Mouse (Mus musculus) testis, adult 2 months (tissue): ENCODE measurements around the gene Hnrnpa2b1. TPM values are rescaled to one million over a fixed set of nuclear protein-coding genes. Genes with fewer than 3 reads are reported as not detected.

Source experiments
- H3K27ac ChIP-seq: fragments of 200-500 bp; 2 replicates; pipeline ENCODE4 v1.5.1; 2012; ENCODE audit warnings: low read depth, low read length; ENCODE audit not compliant: control insufficient read depth, insufficient read depth
- H3K27me3 ChIP-seq: fragments of 200-500 bp; 2 replicates; pipeline ENCODE4 v1.6.1; 2012; ENCODE audit warnings: mild to moderate bottlenecking, low read length, moderate library complexity; ENCODE audit not compliant: control insufficient read depth, insufficient read depth
- H3K36me3 ChIP-seq: fragments of 200-500 bp; 2 replicates; pipeline ENCODE4 v1.6.1; 2012; ENCODE audit warnings: mild to moderate bottlenecking, low read length; ENCODE audit not compliant: control insufficient read depth, insufficient read depth
- H3K4me1 ChIP-seq: fragments of 200-500 bp; 2 replicates; pipeline ENCODE4 v1.6.1; 2012; ENCODE audit warnings: low read length; ENCODE audit not compliant: control insufficient read depth, insufficient read depth
- H3K4me3 ChIP-seq: fragments of 200-500 bp; 2 replicates; pipeline ENCODE4 v1.5.1; 2012; ENCODE audit warnings: low read depth, mild to moderate bottlenecking, low read length, moderate library complexity, mixed read lengths; ENCODE audit not compliant: control insufficient read depth
- CTCF ChIP-seq: fragments of 200-500 bp; IDR thresholded peaks from 2 replicates; pipeline ENCODE4 v1.5.1; 2012; ENCODE audit warnings: low read depth, mild to moderate bottlenecking, inconsistent platforms, low read length, moderate library complexity; ENCODE audit not compliant: control insufficient read depth, insufficient read depth, insufficient replicate concordance
- POLR2A ChIP-seq: fragments of 200-500 bp; IDR thresholded peaks from 2 replicates; pipeline ENCODE4 v1.6.1; 2012; ENCODE audit warnings: low read depth, mild to moderate bottlenecking, inconsistent platforms, low read length, moderate library complexity; ENCODE audit not compliant: control insufficient read depth
- polyA plus RNA-seq: library from polyadenylated mRNA; depleted of rRNA; stranded (reverse); fragments of >200 nt; gene quantifications from 2 replicates; pipeline ENCODE4 v1.2.3, GENCODE M21; 2012

The Hnrnpa2b1 gene
- polyA plus RNA-seq, 1 experiment: 158 TPM

DNA sequence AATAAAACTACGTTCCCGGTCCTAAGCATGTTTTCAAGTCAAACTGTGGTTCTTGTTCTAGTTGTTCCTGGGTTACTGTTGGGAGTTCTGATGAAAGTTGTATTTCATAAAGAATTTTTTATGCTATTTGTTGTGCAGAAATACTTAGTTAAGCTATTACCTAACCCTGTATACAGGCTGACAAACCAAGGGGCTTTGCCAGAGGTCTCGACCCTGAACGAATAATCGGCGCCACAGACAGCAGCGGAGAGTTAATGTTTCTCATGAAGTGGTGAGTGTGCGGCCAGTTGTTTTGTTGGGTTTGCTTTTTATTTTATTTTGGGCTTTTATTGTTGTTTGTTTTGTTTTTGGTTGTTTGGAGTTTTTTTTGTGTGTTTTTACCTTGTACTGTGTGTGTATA lies 11.9 kb upstream of the Hnrnpa2b1 start:
- Histone ChIP-seq H3K27me3 (no peaks in the 10 kb centered on the region), H3K27ac (no peak overlapping the region), H3K36me3 (no peaks in the 10 kb centered on the region; the same call in 1 of the 2 replicates), H3K4me3 (no peak overlapping the region), H3K4me1 (no peaks in the 10 kb centered on the region)
- TF ChIP-seq CTCF (no peak), POLR2A (no peak)

GRCm38 (mm10) chr6:51479136-51479731 lies 9.5 kb upstream of the Hnrnpa2b1 start:
- Histone ChIP-seq H3K4me3 (no peak overlapping the region), H3K4me1 (no peaks in the 10 kb centered on the region), H3K36me3 (no peaks in the 10 kb centered on the region; the same call in 1 of the 2 replicates), H3K27me3 (no peaks in the 10 kb centered on the region), H3K27ac (no peak overlapping the region)
- TF ChIP-seq CTCF (no peak), POLR2A (no peak)

- no peak for TF ChIP-seq POLR2A
- no peak for TF ChIP-seq CTCF
- no peaks in the 10 kb centered on the region for H3K27me3 ChIP-seq
- peaks cover 3% of the 10 kb centered on the region for H3K36me3 ChIP-seq
- H3K27ac ChIP-seq: no peak overlapping the region
- H3K4me1 ChIP-seq: peaks cover 2% of the 10 kb centered on the region; the same call in 1 of the 2 replicates
- no peak overlapping the region for H3K4me3 ChIP-seq
Observed at GRCm38 (mm10) chr6:51472213-51472612, 2.5 kb upstream of the Hnrnpa2b1 start.

- no peaks in the 10 kb centered on the region for H3K27me3 ChIP-seq
- TF ChIP-seq POLR2A: no peak
- no peak for TF ChIP-seq CTCF
- H3K4me1 ChIP-seq: peaks cover 2% of the 10 kb centered on the region; the same call in 1 of the 2 replicates
- H3K4me3 ChIP-seq: no peak overlapping the region
- peaks cover 3% of the 10 kb centered on the region for H3K36me3 ChIP-seq
- no peak overlapping the region for H3K27ac ChIP-seq
Observed at GRCm38 (mm10) chr6:51471782-51472181, 2.1 kb upstream of the Hnrnpa2b1 start.

GRCm38 (mm10) chr6:51471179-51471505 lies 1.4 kb upstream of the Hnrnpa2b1 start:
- Histone ChIP-seq H3K36me3 (peaks cover 3% of the 10 kb centered on the region), H3K27me3 (no peaks in the 10 kb centered on the region), H3K4me1 (peaks cover 2% of the 10 kb centered on the region; the same call in 1 of the 2 replicates), H3K27ac (peak overlapping the region; percentile 99), H3K4me3 (peak overlapping the region; percentile 94)
- no peak; the same call in 1 of the 2 replicates for TF ChIP-seq POLR2A
- TF ChIP-seq CTCF: no peak

DNA sequence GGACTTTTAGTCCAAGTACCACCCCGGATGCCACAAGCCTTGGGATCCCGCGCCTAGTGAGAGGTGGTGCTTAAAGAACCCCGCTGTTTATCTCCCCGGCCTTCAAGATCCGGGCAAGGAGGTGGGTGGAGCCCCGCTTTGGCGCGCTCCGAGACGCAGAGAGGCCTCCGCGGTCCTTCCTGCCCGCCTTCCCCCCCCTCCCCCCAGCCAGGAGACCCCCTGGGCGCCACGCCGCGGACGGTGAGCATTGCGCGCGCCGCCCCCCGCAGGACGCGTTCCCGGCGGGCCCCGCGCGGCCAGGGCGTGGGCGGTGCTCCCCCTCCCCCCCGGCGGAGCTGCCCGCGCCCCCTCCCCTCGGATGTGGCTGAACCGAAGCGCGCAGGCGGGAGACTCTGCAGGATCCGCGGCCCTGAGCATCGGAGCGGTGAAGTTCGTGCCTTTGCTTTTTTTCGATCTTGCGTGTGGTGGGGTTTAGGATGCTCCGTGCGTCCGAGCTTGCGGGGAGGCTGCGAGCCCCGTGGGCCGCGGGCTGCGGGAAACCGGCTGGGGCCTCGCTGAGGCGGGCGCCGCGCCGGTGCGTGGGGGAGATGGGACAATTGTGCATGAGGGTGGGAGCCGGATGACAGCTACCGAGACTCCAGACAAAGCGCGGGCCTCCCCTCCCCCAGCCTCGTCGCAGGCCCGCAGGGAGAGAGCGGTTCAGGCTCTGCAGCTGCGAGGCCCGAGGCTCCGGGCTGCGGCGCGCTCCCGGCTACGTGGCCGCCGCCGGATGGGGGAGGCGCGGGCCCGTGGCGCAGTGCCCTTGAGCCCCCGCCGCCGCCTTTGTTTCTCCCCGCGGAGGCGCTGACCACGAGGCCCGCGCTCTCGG lies 851 bp upstream of the Hnrnpa2b1 start, which contains the start of gene Cbx3:
Gene Cbx3 (plus strand): TSS at position 50 of the 868 bp plus-strand sequence.
- Histone ChIP-seq H3K27me3 (no peaks in the 10 kb centered on the region), H3K36me3 (peaks cover 3% of the 10 kb centered on the region), H3K27ac (peak within 1 kb of the TSS; percentile 100), H3K4me1 (peaks cover 2% of the 10 kb centered on the region; the same call in 1 of the 2 replicates), H3K4me3 (peak within 1 kb of the TSS; percentile 94)
- TF ChIP-seq POLR2A: peak; percentile 42
- TF ChIP-seq CTCF: no peak

DNA sequence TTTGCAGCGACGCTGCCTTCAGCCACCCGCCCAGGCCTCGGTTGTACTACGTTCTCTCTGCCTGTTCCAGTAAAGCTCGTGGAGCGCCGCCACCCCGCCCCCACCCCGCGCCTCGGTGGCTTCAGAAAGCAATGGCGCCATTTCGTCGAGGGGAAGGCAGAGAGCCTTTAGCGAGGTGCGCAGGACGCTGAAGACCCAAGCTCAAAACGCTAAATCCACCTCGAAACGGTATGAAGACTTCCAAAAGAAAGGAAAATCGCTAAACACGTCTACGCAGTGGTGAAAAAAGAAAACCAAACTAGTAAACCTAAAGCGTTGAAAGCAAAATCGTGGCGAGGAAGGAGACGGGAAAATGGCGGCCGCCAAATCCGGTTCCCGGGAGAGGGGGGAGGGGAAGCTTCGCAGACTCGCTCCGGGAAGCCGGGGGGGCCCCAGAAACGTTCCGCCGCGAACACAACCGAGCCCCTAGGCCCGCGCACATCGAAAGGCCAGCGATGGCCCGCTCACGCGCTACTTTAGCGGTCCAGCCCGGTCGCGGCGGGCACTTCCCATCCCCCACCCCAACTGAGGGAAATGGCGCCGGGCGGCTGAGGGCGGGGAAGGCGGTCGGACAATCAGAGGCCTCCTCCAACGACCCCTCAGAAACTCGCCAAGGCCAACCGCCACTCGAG lies 668 bp downstream of the Hnrnpa2b1 start:
- Histone ChIP-seq H3K36me3 (peaks cover 3% of the 10 kb centered on the region), H3K4me3 (peak overlapping the region; percentile 94), H3K27me3 (no peaks in the 10 kb centered on the region), H3K4me1 (peaks cover 2% of the 10 kb centered on the region; the same call in 1 of the 2 replicates), H3K27ac (peak overlapping the region; percentile 100)
- peak; percentile 53 for TF ChIP-seq POLR2A
- TF ChIP-seq CTCF: no peak
